Mouse (Mus musculus): ENCODE measurements around the gene Prdm9. TPM values are rescaled to one million over a fixed set of nuclear protein-coding genes. Genes with fewer than 3 reads are reported as not detected.

Gene Prdm9
- total and polyA plus RNA-seq, 3 experiments: 4.4 to 6.6 (median 5.0) TPM

DNA sequence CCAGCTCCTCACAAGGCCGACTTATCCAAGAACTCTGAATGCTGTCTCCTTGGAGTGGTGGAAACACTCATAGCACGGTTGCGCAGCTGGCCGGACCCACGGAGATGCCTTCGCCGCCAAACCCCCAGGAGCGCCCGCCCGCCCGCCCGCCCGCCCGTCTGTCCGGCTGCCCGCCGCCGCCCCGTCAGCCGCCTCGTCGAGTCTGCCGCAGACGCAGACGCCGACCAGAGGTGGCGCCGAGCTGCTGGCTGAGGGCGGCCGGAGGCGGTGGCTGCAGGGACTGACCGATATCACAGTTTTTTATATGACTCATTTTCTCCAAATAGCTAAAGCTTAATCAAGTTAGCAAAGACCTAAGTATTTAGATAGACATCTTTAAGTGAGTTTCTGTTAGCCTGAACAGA, 13.1 kb upstream of the Prdm9 start:
- TF ChIP-seq NRF1 (IDR thresholded peaks at IDR 0.05; ENCODE audit: low read depth, low read length) (no peak), POLR2AphosphoS2 (IDR thresholded peaks at IDR 0.05; ENCODE audit: low read depth, low read length) (no peak), MEF2A (IDR thresholded peaks at IDR 0.05; ENCODE audit: borderline replicate concordance, low read depth, low read length) (no peak), ETS1 (conservative IDR thresholded peaks at IDR 0.05; ENCODE audit: low read depth, low read length) (no peak), E2F4 (IDR thresholded peaks at IDR 0.05; ENCODE audit: insufficient replicate concordance, low read depth, low read length) (no peak), PAX5 (IDR thresholded peaks at IDR 0.05; ENCODE audit: low read length) (no peak), TBP (conservative IDR thresholded peaks at IDR 0.05; ENCODE audit: low read depth, low read length) (no peak), MXI1 (IDR thresholded peaks at IDR 0.05; ENCODE audit: low read depth, low read length) (no peak)
- Histone ChIP-seq H3K4me1 (ENCODE audit: control insufficient read depth in 1 of 2, insufficient read depth in 2 of 2) (no peaks in the 10 kb centered on the region), H3K4me2 (ENCODE audit: insufficient read depth, low read depth, poor library complexity, severe bottlenecking) (no peak overlapping the region), H3K79me2 (replicated peaks; ENCODE audit: control insufficient read depth, extremely low read depth, insufficient read depth, poor library complexity, severe bottlenecking) (no peaks in the 10 kb centered on the region), H3K9me3 (replicated peaks; ENCODE audit: low read length) (no peaks in the 10 kb centered on the region), H3K27ac (ENCODE audit: insufficient read depth, low read depth) (no peak overlapping the region), H3K36me3 (replicated peaks in 1 of 2; ENCODE audit: control insufficient read depth in 1 of 2, insufficient read depth in 1 of 2, low read length in 1 of 2) (no peaks in the 10 kb centered on the region), H3K27me3 (replicated peaks) (no peaks in the 10 kb centered on the region), H3K9ac (ENCODE audit: insufficient read depth, low read depth) (no peak overlapping the region), H3K4me3 (replicated peaks in 1 of 3; ENCODE audit: low read depth in 2 of 3, low read length in 2 of 3, poor library complexity in 1 of 3) (no peak overlapping the region)
- in situ Hi-C loops (cut with MboI; ENCODE audit: low pct_ligation_motif_present, low pct_unique_long_range_greater_than_20kb, low sequenced_read_pairs) (no loop called here), dilution Hi-C loops (cut with MboI; ENCODE audit: extremely low pct_ligation_motif_present, extremely low pct_unique_long_range_greater_than_20kb, low sequenced_read_pairs) (no loop called here)
- no peak for DNase-seq (ENCODE audit: extremely low read depth)

DNA sequence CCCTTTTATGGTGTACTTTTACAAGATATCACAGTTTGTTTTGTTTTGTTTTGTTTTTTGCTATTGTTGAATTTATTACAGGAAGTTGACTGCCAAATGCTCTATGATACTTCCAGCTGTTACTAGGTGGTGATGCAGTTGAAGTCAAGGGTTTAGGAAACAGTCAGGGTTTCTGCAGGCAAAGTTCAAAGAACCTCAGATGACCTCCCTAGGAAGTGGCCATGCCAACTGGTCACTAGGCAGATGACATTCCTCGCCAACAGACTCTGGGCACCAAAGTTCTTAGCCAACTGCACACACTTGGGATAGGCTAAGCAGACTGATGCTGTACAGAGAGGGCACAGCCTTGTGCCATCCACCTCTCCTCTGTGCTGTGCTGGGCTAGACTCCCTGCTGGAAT, 10.9 kb upstream of the Prdm9 start:
- Histone ChIP-seq H3K79me2 (replicated peaks; ENCODE audit: control insufficient read depth, extremely low read depth, insufficient read depth, poor library complexity, severe bottlenecking) (no peaks in the 10 kb centered on the region), H3K9me3 (replicated peaks; ENCODE audit: low read length) (no peaks in the 10 kb centered on the region), H3K36me3 (replicated peaks in 1 of 2; ENCODE audit: control insufficient read depth in 1 of 2, insufficient read depth in 1 of 2, low read length in 1 of 2) (no peaks in the 10 kb centered on the region), H3K4me2 (ENCODE audit: insufficient read depth, low read depth, poor library complexity, severe bottlenecking) (no peak overlapping the region), H3K27me3 (replicated peaks) (no peaks in the 10 kb centered on the region), H3K27ac (ENCODE audit: insufficient read depth, low read depth) (no peak overlapping the region), H3K4me1 (ENCODE audit: control insufficient read depth in 1 of 2, insufficient read depth in 2 of 2) (no peaks in the 10 kb centered on the region), H3K4me3 (replicated peaks in 1 of 3; ENCODE audit: low read depth in 2 of 3, low read length in 2 of 3, poor library complexity in 1 of 3) (no peak overlapping the region), H3K9ac (ENCODE audit: insufficient read depth, low read depth) (no peak overlapping the region)
- dilution Hi-C loops (cut with MboI; ENCODE audit: extremely low pct_ligation_motif_present, extremely low pct_unique_long_range_greater_than_20kb, low sequenced_read_pairs): no loop called here
- in situ Hi-C loops (cut with MboI; ENCODE audit: low pct_ligation_motif_present, low pct_unique_long_range_greater_than_20kb, low sequenced_read_pairs): no loop called here
- no peak for TF ChIP-seq JUND (conservative IDR thresholded peaks at IDR 0.05; ENCODE audit: low read depth, low read length)
- TF ChIP-seq NRF1 (IDR thresholded peaks at IDR 0.05; ENCODE audit: low read depth, low read length): no peak
- TF ChIP-seq ZMIZ1 (IDR thresholded peaks at IDR 0.05; ENCODE audit: low read depth, low read length): no peak
- TF ChIP-seq MXI1 (IDR thresholded peaks at IDR 0.05; ENCODE audit: low read depth, low read length): no peak
- TF ChIP-seq PAX5 (IDR thresholded peaks at IDR 0.05; ENCODE audit: low read length): no peak
- TF ChIP-seq JUN (IDR thresholded peaks at IDR 0.05; ENCODE audit: insufficient read depth, low read depth, low read length): no peak
- no peak for DNase-seq (ENCODE audit: extremely low read depth)

DNA sequence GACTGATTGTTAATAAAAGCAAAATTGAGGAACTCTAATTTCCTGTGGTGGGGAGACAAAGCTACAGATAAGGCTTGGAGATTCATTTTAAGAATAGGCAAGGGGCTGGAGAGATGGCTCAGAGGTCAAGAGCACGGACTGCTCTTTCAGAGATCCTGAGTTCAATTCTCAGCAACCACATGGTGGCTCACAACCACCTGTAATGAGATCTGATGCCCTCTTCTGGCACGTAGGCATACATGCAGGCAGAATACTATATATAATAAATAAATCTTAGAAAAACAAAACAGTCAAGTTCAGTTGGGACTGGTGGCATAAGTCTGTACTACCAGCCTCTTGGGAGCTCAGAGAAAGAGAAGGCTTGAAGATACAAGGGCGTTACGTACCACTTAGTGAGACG, 2.8 kb upstream of the Prdm9 start:
- no peak for DNase-seq (ENCODE audit: extremely low read depth)
- Histone ChIP-seq H3K9ac (ENCODE audit: insufficient read depth, low read depth) (no peak overlapping the region), H3K4me3 (replicated peaks in 1 of 3; ENCODE audit: low read depth in 2 of 3, low read length in 2 of 3, poor library complexity in 1 of 3) (no peak overlapping the region), H3K4me1 (ENCODE audit: control insufficient read depth in 1 of 2, insufficient read depth in 2 of 2) (peaks cover 3 to 10% of the 10 kb centered on the region in 2 experiments; a peak in 2 of 4 replicates), H3K9me3 (replicated peaks; ENCODE audit: low read length) (no peaks in the 10 kb centered on the region), H3K27ac (ENCODE audit: insufficient read depth, low read depth) (no peak overlapping the region), H3K79me2 (replicated peaks; ENCODE audit: control insufficient read depth, extremely low read depth, insufficient read depth, poor library complexity, severe bottlenecking) (no peaks in the 10 kb centered on the region), H3K4me2 (ENCODE audit: insufficient read depth, low read depth, poor library complexity, severe bottlenecking) (no peak overlapping the region), H3K36me3 (replicated peaks in 1 of 2; ENCODE audit: control insufficient read depth in 1 of 2, insufficient read depth in 1 of 2, low read length in 1 of 2) (peaks cover 0 to 2% of the 10 kb centered on the region in 2 experiments), H3K27me3 (replicated peaks) (no peaks in the 10 kb centered on the region)
- TF ChIP-seq ELF1 (IDR thresholded peaks at IDR 0.05; ENCODE audit: low read depth, low read length) (no peak), CTCF (conservative IDR thresholded peaks at IDR 0.05 in 1 of 2, IDR thresholded peaks at IDR 0.05 in 1 of 2; ENCODE audit: low read depth in 2 of 2, low read length in 2 of 2) (peak in 1 of 2 experiments; percentile 45; a peak in 2 of 4 replicates)
- dilution Hi-C loops (cut with MboI; ENCODE audit: extremely low pct_ligation_motif_present, extremely low pct_unique_long_range_greater_than_20kb, low sequenced_read_pairs): no loop called here
- in situ Hi-C loops (cut with MboI; ENCODE audit: low pct_ligation_motif_present, low pct_unique_long_range_greater_than_20kb, low sequenced_read_pairs): no loop called here

All from CH12.LX (cell line).